Mouse (Mus musculus) right cerebral cortex, adult 2 months (tissue): ENCODE measurements around the gene Fcna.

Experiments used
- DNase-seq, 2 experiments: peaks; one replicate each; pipeline ENCODE4 v3.0.0; 2021 to 2022; ENCODE audit warnings: low spot score in 2 of 2

Gene Fcna

GRCm38 (mm10) chr2:25627811-25628210 is at the start of gene Fcna:
Gene Fcna, minus strand, starts transcription at chr2:25628030.
- DNase-seq: no peak

- DNase-seq: no peak
Measured at GRCm38 (mm10) chr2:25676486-25676885, 48.7 kb upstream of the Fcna start, which contains the start of gene Lcn6. Gene Lcn6, plus strand, starts transcription at chr2:25676786.

- DNase-seq: no peak
Measured at GRCm38 (mm10) chr2:25666516-25666915, 38.7 kb upstream of the Fcna start.

- no peak for DNase-seq
Measured at GRCm38 (mm10) chr2:25664125-25664524, 36.3 kb upstream of the Fcna start.

GRCm38 (mm10) chr2:25663511-25663910 is 35.7 kb upstream of the Fcna start:
- peak; percentile 47 to 50 for DNase-seq

- no peak for DNase-seq
Measured at GRCm38 (mm10) chr2:25661245-25661970, 33.6 kb upstream of the Fcna start.

GRCm38 (mm10) chr2:25660279-25660678 is 32.4 kb upstream of the Fcna start:
- no peak for DNase-seq

- DNase-seq: no peak
Measured at GRCm38 (mm10) chr2:25657652-25658051, 29.8 kb upstream of the Fcna start, which contains the start of gene Lcn5. Gene Lcn5, plus strand, starts transcription at chr2:25657952.

- no peak for DNase-seq
Measured at GRCm38 (mm10) chr2:25657246-25657645, 29.4 kb upstream of the Fcna start.

- peak in 1 of 2 experiments; percentile 8 for DNase-seq
Measured at GRCm38 (mm10) chr2:25656691-25657090, 28.9 kb upstream of the Fcna start.

GRCm38 (mm10) chr2:25654502-25654901 is 26.7 kb upstream of the Fcna start:
- no peak for DNase-seq

- DNase-seq: no peak
Measured at GRCm38 (mm10) chr2:25652902-25653301, 25.1 kb upstream of the Fcna start, which contains the start of gene Lcn8. Gene Lcn8, plus strand, starts transcription at chr2:25653120.

- DNase-seq: peak; percentile 35 to 49
Measured at GRCm38 (mm10) chr2:25639890-25640289, 12.1 kb upstream of the Fcna start.

GRCm38 (mm10) chr2:25634046-25634445 is 6.2 kb upstream of the Fcna start:
- DNase-seq: no peak

- no peak for DNase-seq
Measured at GRCm38 (mm10) chr2:25633616-25634015, 5.8 kb upstream of the Fcna start.

GRCm38 (mm10) chr2:25628738-25629137 is 908 bp upstream of the Fcna start:
- no peak for DNase-seq

- DNase-seq: no peak
Measured at GRCm38 (mm10) chr2:25625986-25626385, 1.8 kb downstream of the Fcna start.

GRCm38 (mm10) chr2:25621229-25622200 is 6.3 kb downstream of the Fcna start, which contains the start of gene Tmem141:
Gene Tmem141, minus strand, starts transcription at chr2:25622005.
- peak; percentile 87 to 89 for DNase-seq

- no peak for DNase-seq
Measured at GRCm38 (mm10) chr2:25620852-25621228, 7.0 kb downstream of the Fcna start.

- DNase-seq: no peak
Measured at GRCm38 (mm10) chr2:25620386-25620785, 7.4 kb downstream of the Fcna start.

- DNase-seq: no peak
Measured at GRCm38 (mm10) chr2:25617578-25617977, 10.3 kb downstream of the Fcna start, which contains the start of gene Ccdc183. Gene Ccdc183, minus strand, starts transcription at chr2:25617678.

- DNase-seq: no peak
Measured at GRCm38 (mm10) chr2:25616398-25616797, 11.4 kb downstream of the Fcna start.
